Mouse (Mus musculus): ENCODE measurements around the gene Msrb3. TPM values are rescaled to one million over a fixed set of nuclear protein-coding genes. Genes with fewer than 3 reads are reported as not detected.

Msrb3 gene
- polyA plus RNA-seq, 1 experiment, result 3.9 TPM

GRCm38 (mm10) chr10:120914286-120914685 is 15.4 kb upstream of the Msrb3 start:
- H3K4me3 ChIP-seq (ENCODE audit: low read depth, low read length), result no peak overlapping the region
- WGBS, result 75% methylated on average over 7 of the region's 7 CpGs

GRCm38 (mm10) chr10:120913796-120914195 is 14.9 kb upstream of the Msrb3 start:
- Histone ChIP-seq H3K4me1 (ENCODE audit: control insufficient read depth, insufficient read depth, insufficient read length, low read length) (no peaks in the 10 kb centered on the region), H3K27me3 (ENCODE audit: control insufficient read depth, insufficient read depth, low read length) (no peaks in the 10 kb centered on the region), H3K36me3 (ENCODE audit: control insufficient read depth, insufficient read depth, low read length) (no peaks in the 10 kb centered on the region), H3K27ac (ENCODE audit: insufficient read depth, low read depth, low read length) (no peak overlapping the region), H3K4me3 (ENCODE audit: low read depth, low read length) (no peak overlapping the region)
- no peak for TF ChIP-seq POLR2A (IDR thresholded peaks at IDR 0.05; ENCODE audit: low read depth, low read length)
- no peak for TF ChIP-seq CTCF (IDR thresholded peaks at IDR 0.05; ENCODE audit: extremely low read depth, insufficient read length, insufficient replicate concordance, low read depth, low read length)
- 74% methylated on average over 7 of the region's 7 CpGs for WGBS

More at GRCm38 (mm10) chr10:120914286-120914685, 15.4 kb upstream of the Msrb3 start:
- TF ChIP-seq CTCF (IDR thresholded peaks at IDR 0.05; ENCODE audit: extremely low read depth, insufficient read length, insufficient replicate concordance, low read depth, low read length), result no peak
- TF ChIP-seq POLR2A (IDR thresholded peaks at IDR 0.05; ENCODE audit: low read depth, low read length), result no peak
- Histone ChIP-seq H3K27ac (ENCODE audit: insufficient read depth, low read depth, low read length) (no peak overlapping the region), H3K36me3 (ENCODE audit: control insufficient read depth, insufficient read depth, low read length) (0 out of 2 replicates have a peak, but pooled peaks cover 1% of the 10 kb centered on the region), H3K4me1 (ENCODE audit: control insufficient read depth, insufficient read depth, insufficient read length, low read length) (no peaks in the 10 kb centered on the region), H3K27me3 (ENCODE audit: control insufficient read depth, insufficient read depth, low read length) (no peaks in the 10 kb centered on the region)

GRCm38 (mm10) chr10:120911971-120912370 is 13.1 kb upstream of the Msrb3 start:
- TF ChIP-seq CTCF (IDR thresholded peaks at IDR 0.05; ENCODE audit: extremely low read depth, insufficient read length, insufficient replicate concordance, low read depth, low read length), result peak; percentile 27; the same call in 1 of the 2 replicates
- no peak for TF ChIP-seq POLR2A (IDR thresholded peaks at IDR 0.05; ENCODE audit: low read depth, low read length)
- H3K4me3 ChIP-seq (ENCODE audit: low read depth, low read length), result no peak overlapping the region
- no peaks in the 10 kb centered on the region for H3K27me3 ChIP-seq (ENCODE audit: control insufficient read depth, insufficient read depth, low read length)
- H3K27ac ChIP-seq (ENCODE audit: insufficient read depth, low read depth, low read length), result no peak overlapping the region
- 77% methylated on average over 4 of the region's 4 CpGs for WGBS
- H3K36me3 ChIP-seq (ENCODE audit: control insufficient read depth, insufficient read depth, low read length), result no peaks in the 10 kb centered on the region
- H3K4me1 ChIP-seq (ENCODE audit: control insufficient read depth, insufficient read depth, insufficient read length, low read length), result no peaks in the 10 kb centered on the region

GRCm38 (mm10) chr10:120908776-120909574 is 10.1 kb upstream of the Msrb3 start:
- no peak overlapping the region for H3K4me3 ChIP-seq (ENCODE audit: low read depth, low read length)
- H3K36me3 ChIP-seq (ENCODE audit: control insufficient read depth, insufficient read depth, low read length), result no peaks in the 10 kb centered on the region
- no peak overlapping the region for H3K27ac ChIP-seq (ENCODE audit: insufficient read depth, low read depth, low read length)
- TF ChIP-seq CTCF (IDR thresholded peaks at IDR 0.05; ENCODE audit: extremely low read depth, insufficient read length, insufficient replicate concordance, low read depth, low read length) (no peak), POLR2A (IDR thresholded peaks at IDR 0.05; ENCODE audit: low read depth, low read length) (no peak)
- WGBS, result 77% methylated on average over 11 of the region's 11 CpGs
- no peaks in the 10 kb centered on the region for H3K4me1 ChIP-seq (ENCODE audit: control insufficient read depth, insufficient read depth, insufficient read length, low read length)
- H3K27me3 ChIP-seq (ENCODE audit: control insufficient read depth, insufficient read depth, low read length), result no peaks in the 10 kb centered on the region

GRCm38 (mm10) chr10:120904676-120905075 is 5.8 kb upstream of the Msrb3 start:
- no peaks in the 10 kb centered on the region for H3K4me1 ChIP-seq (ENCODE audit: control insufficient read depth, insufficient read depth, insufficient read length, low read length)
- H3K27ac ChIP-seq (ENCODE audit: insufficient read depth, low read depth, low read length), result no peak overlapping the region
- H3K27me3 ChIP-seq (ENCODE audit: control insufficient read depth, insufficient read depth, low read length), result no peaks in the 10 kb centered on the region; the same call in 1 of the 2 replicates
- H3K36me3 ChIP-seq (ENCODE audit: control insufficient read depth, insufficient read depth, low read length), result no peaks in the 10 kb centered on the region
- WGBS, result 87% methylated on average over 10 of the region's 10 CpGs
- no peak for TF ChIP-seq CTCF (IDR thresholded peaks at IDR 0.05; ENCODE audit: extremely low read depth, insufficient read length, insufficient replicate concordance, low read depth, low read length)
- no peak for TF ChIP-seq POLR2A (IDR thresholded peaks at IDR 0.05; ENCODE audit: low read depth, low read length)
- no peak overlapping the region for H3K4me3 ChIP-seq (ENCODE audit: low read depth, low read length)

GRCm38 (mm10) chr10:120903843-120904468 is 5.1 kb upstream of the Msrb3 start:
- peaks cover 3% of the 10 kb centered on the region; the same call in 1 of the 2 replicates for H3K27me3 ChIP-seq (ENCODE audit: control insufficient read depth, insufficient read depth, low read length)
- WGBS, result 55% methylated on average over 4 of the region's 4 CpGs
- H3K36me3 ChIP-seq (ENCODE audit: control insufficient read depth, insufficient read depth, low read length), result no peaks in the 10 kb centered on the region
- H3K4me1 ChIP-seq (ENCODE audit: control insufficient read depth, insufficient read depth, insufficient read length, low read length), result no peaks in the 10 kb centered on the region; the same call in 1 of the 2 replicates
- TF ChIP-seq POLR2A (IDR thresholded peaks at IDR 0.05; ENCODE audit: low read depth, low read length) (no peak), CTCF (IDR thresholded peaks at IDR 0.05; ENCODE audit: extremely low read depth, insufficient read length, insufficient replicate concordance, low read depth, low read length) (no peak)
- H3K27ac ChIP-seq (ENCODE audit: insufficient read depth, low read depth, low read length), result no peak overlapping the region
- no peak overlapping the region for H3K4me3 ChIP-seq (ENCODE audit: low read depth, low read length)

GRCm38 (mm10) chr10:120901746-120902145 is 2.8 kb upstream of the Msrb3 start:
- H3K4me3 ChIP-seq (ENCODE audit: low read depth, low read length), result no peak overlapping the region
- H3K4me1 ChIP-seq (ENCODE audit: control insufficient read depth, insufficient read depth, insufficient read length, low read length), result peaks cover 7% of the 10 kb centered on the region
- peaks cover 12% of the 10 kb centered on the region for H3K27me3 ChIP-seq (ENCODE audit: control insufficient read depth, insufficient read depth, low read length)
- no peak overlapping the region for H3K27ac ChIP-seq (ENCODE audit: insufficient read depth, low read depth, low read length)
- TF ChIP-seq POLR2A (IDR thresholded peaks at IDR 0.05; ENCODE audit: low read depth, low read length) (no peak), CTCF (IDR thresholded peaks at IDR 0.05; ENCODE audit: extremely low read depth, insufficient read length, insufficient replicate concordance, low read depth, low read length) (no peak)
- H3K36me3 ChIP-seq (ENCODE audit: control insufficient read depth, insufficient read depth, low read length), result no peaks in the 10 kb centered on the region
- 68% methylated on average over 9 of the region's 9 CpGs for WGBS
